Mouse (Mus musculus) gastrocnemius, adult 8-10 months (tissue): Measurements from ENCODE around the gene Kdelr2. TPM values are rescaled to one million over a fixed set of nuclear protein-coding genes. Genes with fewer than 3 reads are reported as not detected.
A peak's percentile ranks its signal among the peaks of the same experiment; 100 is the strongest.

Source experiments
- DNase-seq, 2 experiments: peaks; one replicate each; pipeline ENCODE4 v3.0.0; 2022; ENCODE audit warnings: low spot score in 2 of 2
- total RNA-seq, 4 experiments: library from RNA; stranded (reverse); gene quantifications; 2 replicates each; pipeline ENCODE4 v1.2.4; 2022

Gene Kdelr2
- total RNA-seq, 4 experiments from 2014 or later: 31.4 to 36.1 (median 32.8) TPM

DNA sequence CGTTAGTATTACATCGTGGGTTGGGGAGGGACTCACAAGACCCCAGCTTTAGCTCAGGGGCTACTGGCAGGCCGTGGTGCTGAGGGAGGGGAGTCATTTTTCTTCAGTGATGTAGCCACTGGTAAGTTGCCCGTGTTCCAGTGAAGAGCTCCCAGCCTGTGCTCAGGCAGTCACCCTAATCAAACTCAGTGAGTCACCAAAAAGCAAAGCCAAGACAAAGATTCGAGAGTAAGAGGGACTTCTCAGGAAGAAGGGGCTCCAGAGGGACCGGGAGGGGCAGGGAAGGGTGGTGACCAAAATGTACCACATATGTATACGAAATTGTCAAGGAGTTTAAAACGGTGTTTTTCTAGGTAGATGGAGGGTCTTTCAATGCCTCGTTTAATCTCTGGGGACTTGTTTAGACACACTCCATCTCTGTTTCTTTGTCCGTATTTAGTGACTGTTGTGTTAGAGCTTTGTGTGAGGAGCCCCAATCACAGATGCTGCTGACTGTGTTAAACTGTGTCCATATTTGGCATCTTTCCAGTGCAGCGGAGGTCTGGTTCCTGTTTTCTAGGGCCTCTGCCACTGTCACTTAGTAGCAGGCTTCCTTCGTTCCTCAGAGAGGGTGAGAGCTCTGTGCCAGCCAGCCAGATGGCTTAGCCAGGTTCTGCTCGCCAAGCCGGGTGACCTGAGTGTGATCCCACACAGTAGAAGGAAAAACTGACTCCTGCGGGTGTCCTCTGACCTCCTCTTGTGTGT lies 67.0 kb downstream of the Kdelr2 start:
- peak; percentile 20 to 24 for DNase-seq

DNA sequence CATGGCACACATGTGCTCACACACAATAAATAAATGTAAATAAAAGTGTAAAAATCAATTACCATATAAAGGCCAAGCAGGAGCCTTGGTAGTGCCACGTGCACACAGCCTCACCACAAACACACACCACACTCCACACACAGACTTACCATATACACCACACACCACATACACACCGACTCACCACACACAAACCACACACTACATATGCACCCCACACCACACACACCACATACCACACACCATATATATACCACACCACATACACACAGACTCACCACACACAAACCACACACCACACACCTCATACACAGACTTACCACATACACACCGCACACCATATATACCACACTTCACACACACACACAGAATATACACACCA lies 67.5 kb downstream of the Kdelr2 start:
- no peak for DNase-seq

Other genes starting within 250 kb of the Kdelr2 start
- 1 to 10 TPM; 2.9 to 3.7 (median 3.4) TPM for gene Rbak, start 223.1 kb upstream of the Kdelr2 start, total RNA-seq
- not detected for gene Spdye4b, start 222.8 kb upstream of the Kdelr2 start, total RNA-seq
- not detected for gene Spdye4a, start 176.9 kb upstream of the Kdelr2 start, total RNA-seq
- gene Zfp12, start 168.7 kb upstream of the Kdelr2 start, total RNA-seq: 1 to 10 TPM; 5.9 to 7.8 (median 7.2) TPM
- 1 to 10 TPM; 3.5 to 4.8 (median 4.4) TPM for gene Zfp316, start 133.8 kb upstream of the Kdelr2 start, total RNA-seq
- gene Zfp853, start 110.2 kb upstream of the Kdelr2 start, total RNA-seq: not detected
- 10 to 100 TPM; 10.2 to 12.2 (median 11.2) TPM for gene E130309D02Rik, start 88.5 kb upstream of the Kdelr2 start, total RNA-seq
- gene Zdhhc4, start 74.6 kb upstream of the Kdelr2 start, total RNA-seq: 10 to 100 TPM; 33.7 to 45.5 (median 37.9) TPM
- gene Grid2ip, start 46.5 kb upstream of the Kdelr2 start, total RNA-seq: not detected
- gene Daglb, start 60.7 kb downstream of the Kdelr2 start, total RNA-seq: 10 to 100 TPM in 1 of 4 experiments, 1 to 10 TPM in 3; 9.5 to 11.2 (median 9.8) TPM
- 100 to 1,000 TPM; 211 to 247 (median 228) TPM for gene Rac1, start 124.2 kb downstream of the Kdelr2 start, total RNA-seq
- 10 to 100 TPM in 1 of 4 experiments, 1 to 10 TPM in 3; 5.8 to 10.3 (median 9.2) TPM for gene Cyth3, start 218.6 kb downstream of the Kdelr2 start, total RNA-seq